Mouse (Mus musculus): ENCODE data around the gene Prpf18. TPM values are rescaled to one million over a fixed set of nuclear protein-coding genes. Genes with fewer than 3 reads are reported as not detected.
A peak's percentile ranks its signal among the peaks of the same experiment; 100 is the strongest.

The Prpf18 gene
- polyA plus RNA-seq (2014; fragmentation: Nextera tagmentation; extraction: Ambion mirVana), result 48.6 and 51.6 TPM in 2 replicates

DNA sequence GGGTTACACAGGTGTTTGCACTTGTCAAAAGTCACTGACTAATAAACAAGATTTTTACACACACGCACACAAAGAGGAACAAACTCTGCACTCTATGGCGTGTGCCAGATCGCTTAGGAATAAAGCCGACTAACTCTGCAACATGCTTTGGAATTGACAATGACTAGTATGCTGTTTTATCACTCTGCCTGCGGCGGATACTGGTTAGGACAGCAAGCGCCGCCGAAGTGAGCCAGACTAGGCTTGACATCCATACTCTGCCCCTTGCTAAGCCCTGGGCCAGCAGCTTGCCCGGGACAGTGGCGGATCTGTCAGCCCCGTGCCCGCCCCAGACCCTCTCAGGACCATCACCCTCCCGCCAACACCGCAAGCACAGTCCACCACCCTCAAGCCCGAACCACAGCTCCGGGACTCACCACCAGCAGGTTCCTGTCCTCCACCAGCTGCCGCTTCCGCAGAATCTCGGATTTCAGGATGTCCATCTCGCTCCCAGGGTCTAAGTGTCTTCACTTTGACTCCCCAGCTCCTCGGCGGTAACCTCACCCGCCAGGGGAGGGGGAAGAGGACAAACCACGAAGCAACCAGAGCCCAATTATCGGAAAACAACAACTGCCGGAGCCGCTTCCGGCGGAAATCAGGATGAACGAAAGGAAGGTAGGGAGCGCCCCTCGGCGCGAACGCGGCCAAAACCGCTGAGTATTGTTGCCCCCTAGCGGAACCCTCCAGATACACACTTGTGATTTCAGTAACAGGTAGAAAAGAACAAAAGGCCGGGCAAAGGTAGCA lies at the start of gene Prpf18:
TSS of gene Prpf18 (minus strand) at position 614 of the 786 bp plus-strand sequence.
- Histone ChIP-seq H3K4me1 (ENCODE audit: control insufficient read depth, insufficient read depth, low read length) (peaks cover 6% of the 10 kb centered on the region; the same call in 1 of the 2 replicates), H3K4me3 (ENCODE audit: low read depth, low read length) (peak within 1 kb of the TSS; percentile 92), H3K27ac (ENCODE audit: low read depth, low read length) (0 out of 2 replicates have a peak within 1 kb of the TSS, but pooled peaks have one; percentile 39), H3K9ac (ENCODE audit: low read length) (peak within 1 kb of the TSS; percentile 90), H3K36me3 (ENCODE audit: control insufficient read depth, insufficient read depth, low read length) (peaks cover 2% of the 10 kb centered on the region; the same call in 1 of the 2 replicates), H3K9me3 (ENCODE audit: control insufficient read depth, low read length) (no peaks in the 10 kb centered on the region), H3K27me3 (ENCODE audit: control insufficient read depth, insufficient read depth, low read length) (no peaks in the 10 kb centered on the region), H3K4me2 (ENCODE audit: low read depth) (peak within 1 kb of the TSS; percentile 74)
- DNase-seq (ENCODE audit: low spot score) (peak; percentile 89), ATAC-seq (ENCODE audit: insufficient read depth, low FRiP score, low TSS enrichment) (peak; percentile 78)
- 2% methylated on average over 40 of the region's 40 CpGs for WGBS

DNA sequence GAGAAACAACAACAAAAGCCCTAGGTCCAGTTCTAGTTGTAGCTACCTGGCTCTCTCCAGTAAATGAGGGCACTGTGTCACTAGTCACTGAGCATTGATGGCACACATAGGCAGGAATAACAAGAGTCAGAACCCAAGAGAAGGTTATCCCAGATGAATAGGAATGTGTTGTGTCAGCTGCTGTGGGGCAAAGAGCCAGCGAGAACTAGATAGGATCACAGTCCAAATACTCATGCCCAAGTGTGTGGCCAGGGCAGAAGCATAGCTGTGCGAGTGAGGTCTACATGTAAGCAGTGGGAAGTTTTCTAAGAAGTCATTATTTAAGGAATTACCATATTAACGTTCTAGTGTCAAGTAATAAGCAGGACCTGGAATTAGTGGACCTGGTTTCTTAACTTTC lies 28.0 kb upstream of the Prpf18 start:
- no peaks in the 10 kb centered on the region for H3K27me3 ChIP-seq (ENCODE audit: control insufficient read depth, insufficient read depth, low read length)
- ATAC-seq (ENCODE audit: insufficient read depth, low FRiP score, low TSS enrichment) (no peak), DNase-seq (ENCODE audit: low spot score) (no peak)
- H3K27ac ChIP-seq (ENCODE audit: low read depth, low read length), result no peak overlapping the region
- no peak overlapping the region for H3K4me2 ChIP-seq (ENCODE audit: low read depth)
- H3K4me1 ChIP-seq (ENCODE audit: control insufficient read depth, insufficient read depth, low read length), result no peaks in the 10 kb centered on the region
- no peak overlapping the region for H3K9ac ChIP-seq (ENCODE audit: low read length)
- no peak overlapping the region for H3K4me3 ChIP-seq (ENCODE audit: low read depth, low read length)
- H3K36me3 ChIP-seq (ENCODE audit: control insufficient read depth, insufficient read depth, low read length), result no peaks in the 10 kb centered on the region
- WGBS, result 89% methylated on average over 3 of the region's 3 CpGs
- H3K9me3 ChIP-seq (ENCODE audit: control insufficient read depth, low read length), result no peaks in the 10 kb centered on the region

- no peak overlapping the region for H3K27ac ChIP-seq (ENCODE audit: low read depth, low read length)
- DNase-seq (ENCODE audit: low spot score) (no peak), ATAC-seq (ENCODE audit: insufficient read depth, low FRiP score, low TSS enrichment) (no peak)
- no peaks in the 10 kb centered on the region for H3K9me3 ChIP-seq (ENCODE audit: control insufficient read depth, low read length)
- no peak overlapping the region for H3K9ac ChIP-seq (ENCODE audit: low read length)
- no peaks in the 10 kb centered on the region for H3K4me1 ChIP-seq (ENCODE audit: control insufficient read depth, insufficient read depth, low read length)
- no peak overlapping the region for H3K4me2 ChIP-seq (ENCODE audit: low read depth)
- H3K27me3 ChIP-seq (ENCODE audit: control insufficient read depth, insufficient read depth, low read length), result no peaks in the 10 kb centered on the region
- WGBS, result 89% methylated on average over 8 of the region's 8 CpGs
- no peaks in the 10 kb centered on the region for H3K36me3 ChIP-seq (ENCODE audit: control insufficient read depth, insufficient read depth, low read length)
- H3K4me3 ChIP-seq (ENCODE audit: low read depth, low read length), result no peak overlapping the region
These were observed 19.7 kb upstream of the Prpf18 start for GRCm38 (mm10) chr2:4671636-4672035.

- H3K4me2 ChIP-seq (ENCODE audit: low read depth), result no peak overlapping the region
- no peaks in the 10 kb centered on the region for H3K4me1 ChIP-seq (ENCODE audit: control insufficient read depth, insufficient read depth, low read length)
- no peak overlapping the region for H3K27ac ChIP-seq (ENCODE audit: low read depth, low read length)
- no peaks in the 10 kb centered on the region for H3K27me3 ChIP-seq (ENCODE audit: control insufficient read depth, insufficient read depth, low read length)
- H3K4me3 ChIP-seq (ENCODE audit: low read depth, low read length), result no peak overlapping the region
- ATAC-seq (ENCODE audit: insufficient read depth, low FRiP score, low TSS enrichment) (no peak), DNase-seq (ENCODE audit: low spot score) (no peak)
- no peaks in the 10 kb centered on the region for H3K9me3 ChIP-seq (ENCODE audit: control insufficient read depth, low read length)
- H3K9ac ChIP-seq (ENCODE audit: low read length), result no peak overlapping the region
- no peaks in the 10 kb centered on the region for H3K36me3 ChIP-seq (ENCODE audit: control insufficient read depth, insufficient read depth, low read length)
- 94% methylated on average over 8 of the region's 8 CpGs for WGBS
These were observed 17.8 kb upstream of the Prpf18 start for GRCm38 (mm10) chr2:4669701-4670100.

GRCm38 (mm10) chr2:4668626-4669025 lies 16.7 kb upstream of the Prpf18 start:
- no peak for ATAC-seq (ENCODE audit: insufficient read depth, low FRiP score, low TSS enrichment)
- Histone ChIP-seq H3K4me2 (ENCODE audit: low read depth) (no peak overlapping the region), H3K9me3 (ENCODE audit: control insufficient read depth, low read length) (no peaks in the 10 kb centered on the region), H3K27ac (ENCODE audit: low read depth, low read length) (no peak overlapping the region), H3K4me1 (ENCODE audit: control insufficient read depth, insufficient read depth, low read length) (no peaks in the 10 kb centered on the region), H3K36me3 (ENCODE audit: control insufficient read depth, insufficient read depth, low read length) (no peaks in the 10 kb centered on the region), H3K4me3 (ENCODE audit: low read depth, low read length) (no peak overlapping the region), H3K9ac (ENCODE audit: low read length) (no peak overlapping the region), H3K27me3 (ENCODE audit: control insufficient read depth, insufficient read depth, low read length) (no peaks in the 10 kb centered on the region)
- WGBS, result 69% methylated on average over 2 of the region's 2 CpGs
- no peak for DNase-seq (ENCODE audit: low spot score)

DNA sequence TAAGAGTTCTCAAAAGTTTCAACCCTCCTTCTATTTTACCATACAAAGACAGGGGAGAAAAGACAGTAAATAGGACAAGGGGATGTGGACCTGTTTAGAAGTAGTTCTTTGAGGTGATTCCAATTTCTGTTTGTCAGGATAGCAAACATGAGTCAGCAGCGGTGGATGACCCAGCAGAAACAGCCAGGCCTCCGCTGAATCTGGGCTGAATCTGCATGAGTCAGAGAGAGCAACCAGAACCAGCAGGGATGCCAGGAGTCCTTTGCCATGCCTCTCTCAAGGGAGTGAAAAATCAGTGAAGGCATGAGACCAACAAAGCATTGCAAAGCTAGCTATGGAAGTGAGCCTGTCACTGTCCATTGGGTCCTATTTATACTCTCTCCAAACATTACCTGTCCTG lies 8.8 kb upstream of the Prpf18 start:
- ATAC-seq (ENCODE audit: insufficient read depth, low FRiP score, low TSS enrichment) (no peak), DNase-seq (ENCODE audit: low spot score) (no peak)
- Histone ChIP-seq H3K27me3 (ENCODE audit: control insufficient read depth, insufficient read depth, low read length) (no peaks in the 10 kb centered on the region), H3K36me3 (ENCODE audit: control insufficient read depth, insufficient read depth, low read length) (no peaks in the 10 kb centered on the region), H3K27ac (ENCODE audit: low read depth, low read length) (no peak overlapping the region), H3K4me3 (ENCODE audit: low read depth, low read length) (no peak overlapping the region), H3K9ac (ENCODE audit: low read length) (no peak overlapping the region), H3K4me2 (ENCODE audit: low read depth) (no peak overlapping the region), H3K9me3 (ENCODE audit: control insufficient read depth, low read length) (no peaks in the 10 kb centered on the region), H3K4me1 (ENCODE audit: control insufficient read depth, insufficient read depth, low read length) (no peaks in the 10 kb centered on the region)
- 87% methylated on average over 2 of the region's 2 CpGs for WGBS

- H3K36me3 ChIP-seq (ENCODE audit: control insufficient read depth, insufficient read depth, low read length), result peaks cover 8% of the 10 kb centered on the region; the same call in 1 of the 2 replicates
- 94% methylated on average over 2 of the region's 2 CpGs for WGBS
- ATAC-seq (ENCODE audit: insufficient read depth, low FRiP score, low TSS enrichment) (no peak), DNase-seq (ENCODE audit: low spot score) (no peak)
- no peak overlapping the region for H3K9ac ChIP-seq (ENCODE audit: low read length)
- no peaks in the 10 kb centered on the region for H3K27me3 ChIP-seq (ENCODE audit: control insufficient read depth, insufficient read depth, low read length)
- H3K4me2 ChIP-seq (ENCODE audit: low read depth), result no peak overlapping the region
- no peak overlapping the region for H3K4me3 ChIP-seq (ENCODE audit: low read depth, low read length)
- H3K9me3 ChIP-seq (ENCODE audit: control insufficient read depth, low read length), result no peaks in the 10 kb centered on the region
- H3K4me1 ChIP-seq (ENCODE audit: control insufficient read depth, insufficient read depth, low read length), result peaks cover 6% of the 10 kb centered on the region; the same call in 1 of the 2 replicates
- no peak overlapping the region for H3K27ac ChIP-seq (ENCODE audit: low read depth, low read length)
These were observed 2.3 kb downstream of the Prpf18 start for GRCm38 (mm10) chr2:4649646-4650045.

- H3K36me3 ChIP-seq (ENCODE audit: control insufficient read depth, insufficient read depth, low read length), result peaks cover 10% of the 10 kb centered on the region
- peaks cover 6% of the 10 kb centered on the region; the same call in 1 of the 2 replicates for H3K4me1 ChIP-seq (ENCODE audit: control insufficient read depth, insufficient read depth, low read length)
- H3K4me2 ChIP-seq (ENCODE audit: low read depth), result no peak overlapping the region
- no peak for ATAC-seq (ENCODE audit: insufficient read depth, low FRiP score, low TSS enrichment)
- DNase-seq (ENCODE audit: low spot score), result no peak
- H3K27ac ChIP-seq (ENCODE audit: low read depth, low read length), result no peak overlapping the region
- no peak overlapping the region for H3K4me3 ChIP-seq (ENCODE audit: low read depth, low read length)
- H3K9me3 ChIP-seq (ENCODE audit: control insufficient read depth, low read length), result no peaks in the 10 kb centered on the region
- 93% methylated on average over 4 of the region's 4 CpGs for whole genome bisulfite sequencing
- H3K27me3 ChIP-seq (ENCODE audit: control insufficient read depth, insufficient read depth, low read length), result no peaks in the 10 kb centered on the region
- H3K9ac ChIP-seq (ENCODE audit: low read length), result no peak overlapping the region
These were observed 3.8 kb downstream of the Prpf18 start for GRCm38 (mm10) chr2:4648094-4648493.

- Histone ChIP-seq H3K4me2 (ENCODE audit: low read depth) (no peak overlapping the region), H3K36me3 (ENCODE audit: control insufficient read depth, insufficient read depth, low read length) (peaks cover 12% of the 10 kb centered on the region), H3K9ac (ENCODE audit: low read length) (no peak overlapping the region), H3K4me3 (ENCODE audit: low read depth, low read length) (no peak overlapping the region), H3K27ac (ENCODE audit: low read depth, low read length) (no peak overlapping the region), H3K27me3 (ENCODE audit: control insufficient read depth, insufficient read depth, low read length) (no peaks in the 10 kb centered on the region), H3K9me3 (ENCODE audit: control insufficient read depth, low read length) (no peaks in the 10 kb centered on the region), H3K4me1 (ENCODE audit: control insufficient read depth, insufficient read depth, low read length) (no peaks in the 10 kb centered on the region)
- DNase-seq (ENCODE audit: low spot score) (no peak), ATAC-seq (ENCODE audit: insufficient read depth, low FRiP score, low TSS enrichment) (no peak)
- WGBS, result 89% methylated on average over 4 of the region's 4 CpGs
These were observed 6.8 kb downstream of the Prpf18 start for GRCm38 (mm10) chr2:4645066-4645465.
